Mouse (Mus musculus) kidney, adult 2 months (tissue): ENCODE data around the gene Maml3. TPM values are rescaled to one million over a fixed set of nuclear protein-coding genes. Genes with fewer than 3 reads are reported as not detected.

ENCODE experiments used
- DNase-seq: peaks from one replicate; pipeline ENCODE4 v3.0.0; 2021
- H3K27ac ChIP-seq: fragments of 200-500 bp; 2 replicates; pipeline ENCODE4 v1.5.1; 2012; ENCODE audit warnings: low read depth, low read length, control low read depth, inconsistent platforms; ENCODE audit not compliant: insufficient read depth
- H3K27me3 ChIP-seq: fragments of 200-500 bp; replicated peaks from 2 replicates; pipeline ENCODE4 v1.6.1; 2012; ENCODE audit warnings: mild to moderate bottlenecking, moderate library complexity, low read length, inconsistent platforms; ENCODE audit not compliant: control insufficient read depth, insufficient read depth
- H3K36me3 ChIP-seq: fragments of 200-500 bp; 2 replicates; pipeline ENCODE4 v1.6.1; 2012; ENCODE audit warnings: mild to moderate bottlenecking, moderate library complexity, low read length, inconsistent platforms; ENCODE audit not compliant: control insufficient read depth, insufficient read depth
- H3K4me1 ChIP-seq: fragments of 200-500 bp; 2 replicates; pipeline ENCODE4 v1.6.1; 2011; ENCODE audit warnings: low read length; ENCODE audit not compliant: control insufficient read depth, insufficient read depth
- H3K4me3 ChIP-seq: fragments of 200-500 bp; 2 replicates; pipeline ENCODE4 v1.5.1; 2011; ENCODE audit warnings: mild to moderate bottlenecking, low read depth, low read length, control low read depth; ENCODE audit not compliant: insufficient read depth
- CTCF ChIP-seq: fragments of 200-500 bp; conservative IDR thresholded peaks from 2 replicates; pipeline ENCODE4 v1.5.1; 2011; ENCODE audit warnings: low read depth, mild to moderate bottlenecking, control low read depth, low read length, moderate library complexity, mixed read lengths; ENCODE audit not compliant: insufficient read depth, insufficient read length
- POLR2A ChIP-seq: fragments of 200-500 bp; IDR thresholded peaks from one replicate; pipeline ENCODE4 v1.6.1; 2011; ENCODE audit warnings: low read depth, low read length, control low read depth
- WGBS: fragments of 180-500 bp; shearing (Covaris S2); methylation state at CpG from one replicate; pipeline ENCODE4 v1.1.7; 2018; 5-methylcytosine and 5-hydroxymethylcytosine counted together
- polyA plus RNA-seq: library from polyadenylated mRNA; depleted of rRNA; stranded (reverse); fragments of >200 nt; gene quantifications from 2 replicates; pipeline ENCODE4 v1.2.3, GENCODE M21; 2012

The Maml3 gene
- polyA plus RNA-seq, 1 experiment: 3.6 TPM

DNA sequence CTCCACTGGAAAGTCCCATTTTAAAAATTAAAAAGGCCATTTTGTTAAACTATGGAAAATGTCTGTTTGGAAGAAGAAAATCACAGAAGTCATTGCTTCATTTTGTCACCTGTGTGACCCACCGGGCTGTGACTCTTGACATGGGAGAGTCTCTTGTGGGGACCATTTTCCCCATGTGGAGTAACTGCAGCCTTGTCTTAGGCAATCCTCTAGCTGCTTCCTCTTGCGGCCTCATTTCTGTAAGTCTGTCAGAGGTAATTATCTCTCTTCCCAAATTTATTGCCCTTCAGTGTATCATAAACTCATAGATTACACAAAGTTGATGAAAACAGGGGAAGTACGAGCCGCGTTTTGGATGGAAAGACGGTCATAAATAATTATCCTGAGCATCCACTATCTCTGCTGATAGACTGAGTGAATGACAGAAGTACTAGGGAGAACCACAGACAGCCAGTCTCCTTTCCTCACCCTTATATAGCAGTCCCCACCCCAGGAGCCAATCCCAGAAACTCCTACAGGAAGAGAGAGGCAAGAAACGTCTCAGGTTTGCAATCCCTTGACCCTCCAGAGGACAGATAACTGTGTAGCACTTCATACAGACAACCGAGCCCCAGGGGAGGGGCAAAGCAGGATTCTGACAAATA, 14.5 kb downstream of the Maml3 start:
- TF ChIP-seq CTCF (no peak), POLR2A (no peak)
- no peak for DNase-seq
- no peak overlapping the region for H3K4me3 ChIP-seq
- WGBS: 69% methylated on average over 8 of the region's 8 CpGs
- no peaks in the 10 kb centered on the region for H3K36me3 ChIP-seq
- no peak overlapping the region for H3K27ac ChIP-seq
- peaks cover 13% of the 10 kb centered on the region; the same call in 1 of the 2 replicates for H3K4me1 ChIP-seq
- H3K27me3 ChIP-seq: no peaks in the 10 kb centered on the region

DNA sequence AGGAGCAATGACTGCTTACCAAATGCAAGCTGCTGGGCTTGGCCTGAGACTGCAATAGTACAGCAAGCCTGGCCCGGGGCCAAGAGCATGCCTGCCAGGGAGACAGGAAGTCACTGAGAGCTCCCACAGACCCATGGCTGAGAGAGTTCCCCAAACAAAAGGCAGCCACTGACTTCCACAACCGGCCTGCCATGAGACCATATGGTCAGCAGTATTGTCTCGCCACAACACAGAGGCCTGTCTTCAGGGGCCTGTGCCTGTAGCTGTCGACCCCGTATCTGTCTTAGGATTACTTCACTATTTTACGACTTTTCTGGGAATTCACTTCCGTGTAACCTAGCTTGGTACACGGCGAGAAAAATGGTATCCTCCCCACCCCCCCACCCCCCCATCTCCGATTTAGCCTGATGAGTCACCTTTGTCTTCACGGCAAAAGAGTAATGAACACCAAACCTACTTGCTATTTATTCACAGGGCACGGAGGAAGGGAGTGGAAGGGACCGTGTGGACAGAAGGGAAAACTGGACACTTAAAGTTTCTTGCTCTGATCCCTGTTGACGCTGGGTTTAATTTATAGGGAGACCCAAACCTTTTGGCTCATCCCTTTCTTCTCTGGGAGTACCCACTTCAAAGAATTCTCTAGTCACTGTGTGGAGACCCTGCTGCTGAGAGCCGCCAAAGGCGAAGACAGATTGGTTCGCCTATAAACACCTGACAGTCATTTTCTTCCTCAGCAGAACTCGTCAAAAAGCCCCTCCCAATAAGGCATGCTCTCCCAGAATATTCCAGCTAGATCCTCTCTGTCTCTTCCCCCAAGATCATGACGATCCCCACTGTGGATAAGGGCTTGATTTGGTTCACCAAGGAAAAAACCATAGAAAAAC, 16.2 kb downstream of the Maml3 start:
- peak; percentile 96 for DNase-seq
- no peaks in the 10 kb centered on the region for H3K27me3 ChIP-seq
- H3K4me1 ChIP-seq: peaks cover 13% of the 10 kb centered on the region; the same call in 1 of the 2 replicates
- peak overlapping the region; percentile 77 for H3K27ac ChIP-seq
- WGBS: 23% methylated on average over 19 of the region's 19 CpGs
- no peak for TF ChIP-seq POLR2A
- no peak for TF ChIP-seq CTCF
- peak overlapping the region; percentile 56 for H3K4me3 ChIP-seq
- H3K36me3 ChIP-seq: no peaks in the 10 kb centered on the region

DNA sequence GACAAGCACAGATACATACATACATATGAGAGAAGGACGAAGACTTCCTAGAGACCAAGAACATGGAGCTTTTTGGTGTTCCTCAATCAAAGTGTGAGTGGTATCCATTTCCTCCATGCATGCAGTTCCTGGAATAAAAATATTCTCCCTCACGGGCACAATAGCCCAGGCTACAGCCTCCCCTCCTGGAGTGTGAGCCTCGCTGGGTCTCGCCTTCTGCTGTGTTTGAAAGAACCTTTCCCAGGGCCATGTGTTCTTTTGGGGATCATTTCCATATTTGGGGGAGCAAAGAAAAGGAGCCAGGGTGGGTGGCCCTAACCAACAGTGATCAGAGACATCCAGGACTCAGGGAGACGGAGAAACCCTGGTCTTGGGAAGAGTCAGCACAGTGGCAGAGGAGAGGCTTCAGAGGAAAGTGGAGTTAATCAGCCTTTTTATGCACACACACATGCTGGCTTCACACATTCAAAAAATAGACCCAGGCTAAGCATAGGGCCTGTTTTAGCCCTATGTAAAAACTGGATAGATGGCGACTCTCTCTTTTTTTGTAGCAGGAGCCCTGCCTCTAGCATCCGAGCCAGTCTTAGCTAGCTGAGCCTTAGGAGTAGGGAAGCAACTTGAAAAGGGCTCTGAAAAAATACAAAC, 17.1 kb downstream of the Maml3 start:
- H3K4me1 ChIP-seq: peaks cover 13% of the 10 kb centered on the region; the same call in 1 of the 2 replicates
- 78% methylated on average over 7 of the region's 7 CpGs for WGBS
- DNase-seq: no peak
- no peak for TF ChIP-seq POLR2A
- no peak for TF ChIP-seq CTCF
- no peak overlapping the region for H3K4me3 ChIP-seq
- no peak overlapping the region for H3K27ac ChIP-seq
- H3K27me3 ChIP-seq: no peaks in the 10 kb centered on the region
- H3K36me3 ChIP-seq: no peaks in the 10 kb centered on the region

DNA sequence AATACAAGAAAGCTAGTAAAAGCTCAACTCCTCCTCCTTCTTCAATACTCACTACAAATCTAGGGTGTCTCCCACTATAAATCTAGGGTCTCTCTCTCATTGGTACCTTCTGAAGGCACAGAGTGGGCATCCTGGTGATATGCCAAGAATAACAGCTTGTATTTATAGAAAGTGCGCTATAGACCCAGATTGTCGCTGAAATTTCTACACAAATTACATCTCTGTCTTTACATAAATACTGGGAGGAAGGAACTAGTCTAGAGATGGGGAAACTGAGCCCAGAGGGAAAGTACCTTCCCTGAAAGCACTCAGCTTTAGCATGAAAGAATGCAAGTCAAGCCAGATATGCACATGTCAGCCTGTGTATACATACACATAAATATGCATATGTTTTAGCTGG, 26.1 kb downstream of the Maml3 start:
- no peak overlapping the region for H3K4me3 ChIP-seq
- H3K27me3 ChIP-seq: no peaks in the 10 kb centered on the region
- no peak for TF ChIP-seq POLR2A
- no peak for TF ChIP-seq CTCF
- no peak for DNase-seq
- H3K4me1 ChIP-seq: no peaks in the 10 kb centered on the region
- H3K36me3 ChIP-seq: no peaks in the 10 kb centered on the region
- 90% methylated on average over 2 of the region's 2 CpGs for WGBS
- H3K27ac ChIP-seq: no peak overlapping the region

DNA sequence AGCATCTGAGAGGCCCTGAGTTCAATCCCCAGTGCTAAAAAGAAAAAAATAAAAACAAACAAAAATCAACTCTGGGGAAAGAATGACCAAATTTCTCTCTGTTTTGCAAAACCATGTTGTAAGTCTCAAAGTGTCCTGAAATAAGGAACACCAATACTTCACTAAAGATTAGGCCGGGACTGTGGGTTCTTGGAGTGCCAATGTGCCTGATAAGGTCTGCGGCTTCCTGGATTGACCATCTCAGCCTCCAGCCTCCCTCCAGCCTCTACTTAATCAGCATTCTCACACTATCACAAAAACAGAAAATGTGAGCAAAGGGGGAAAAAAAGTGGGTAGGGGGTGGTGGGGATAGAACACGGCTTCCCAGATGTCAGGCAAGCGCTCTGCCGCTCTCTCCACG, 30.9 kb downstream of the Maml3 start:
- Histone ChIP-seq H3K4me1 (0 out of 2 replicates have a peak, but pooled peaks cover 2% of the 10 kb centered on the region), H3K27ac (no peak overlapping the region), H3K36me3 (no peaks in the 10 kb centered on the region), H3K27me3 (no peaks in the 10 kb centered on the region), H3K4me3 (no peak overlapping the region)
- DNase-seq: no peak
- TF ChIP-seq POLR2A: no peak
- TF ChIP-seq CTCF: no peak
- 94% methylated on average over 6 of the region's 6 CpGs for WGBS

DNA sequence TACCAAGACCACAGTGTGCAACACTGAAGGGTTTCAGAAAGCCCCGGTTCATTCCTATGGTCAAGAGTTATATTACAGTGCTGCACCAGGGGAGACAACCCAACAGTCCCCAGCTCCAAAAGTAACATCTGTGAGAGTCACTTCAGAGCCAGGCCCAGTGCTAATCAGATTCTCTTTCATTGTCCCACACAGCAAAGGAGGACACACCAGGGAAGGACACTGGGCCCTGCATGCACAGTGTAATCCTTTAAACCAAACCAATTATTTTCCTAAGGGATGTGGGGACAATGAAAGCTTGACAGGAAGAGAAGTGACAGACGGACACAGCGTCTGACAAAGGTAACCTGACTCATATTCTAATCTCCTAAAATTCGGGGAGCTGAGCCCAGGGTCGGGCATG, 32.9 kb downstream of the Maml3 start:
- Histone ChIP-seq H3K27me3 (no peaks in the 10 kb centered on the region), H3K36me3 (no peaks in the 10 kb centered on the region), H3K4me1 (0 out of 2 replicates have a peak, but pooled peaks cover 2% of the 10 kb centered on the region), H3K4me3 (no peak overlapping the region), H3K27ac (no peak overlapping the region)
- WGBS: 76% methylated on average over 5 of the region's 5 CpGs
- no peak for DNase-seq
- TF ChIP-seq POLR2A (no peak), CTCF (no peak)

DNA sequence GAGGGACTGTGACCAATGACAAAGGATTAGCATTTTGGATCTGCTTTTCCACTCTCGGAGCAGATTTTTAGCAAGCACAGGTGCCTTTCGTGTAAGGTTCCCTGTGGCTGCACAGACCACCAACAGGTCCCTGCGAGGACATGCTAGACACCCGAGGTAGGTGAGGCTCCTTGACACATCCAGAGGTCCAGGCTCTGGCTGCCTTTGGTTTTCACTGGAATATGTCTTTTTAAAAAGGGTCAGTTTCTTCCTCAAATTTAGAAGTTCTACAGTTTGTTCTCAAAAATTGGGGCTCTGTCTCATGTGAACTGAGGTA, 34.8 kb downstream of the Maml3 start:
- H3K36me3 ChIP-seq: no peaks in the 10 kb centered on the region
- no peaks in the 10 kb centered on the region for H3K27me3 ChIP-seq
- no peak overlapping the region for H3K27ac ChIP-seq
- H3K4me1 ChIP-seq: 0 out of 2 replicates have a peak, but pooled peaks cover 7% of the 10 kb centered on the region
- TF ChIP-seq CTCF: no peak
- no peak for TF ChIP-seq POLR2A
- WGBS: 30% methylated on average over 4 of the region's 4 CpGs
- peak overlapping the region; percentile 47 for H3K4me3 ChIP-seq
- no peak for DNase-seq
